Mouse (Mus musculus) cerebellum, postnatal 4 days (tissue): Measurements from ENCODE around the gene Mast4.

Experiments
- DNase-seq, 2 experiments: peaks; one replicate each; pipeline ENCODE4 v3.0.0; 2022; ENCODE audit warnings: low spot score in 2 of 2, mixed read lengths in 1 of 2

The Mast4 gene

GRCm38 (mm10) chr13:102889537-102889936, 444.8 kb downstream of the Mast4 start:
- DNase-seq = no peak

DNA sequence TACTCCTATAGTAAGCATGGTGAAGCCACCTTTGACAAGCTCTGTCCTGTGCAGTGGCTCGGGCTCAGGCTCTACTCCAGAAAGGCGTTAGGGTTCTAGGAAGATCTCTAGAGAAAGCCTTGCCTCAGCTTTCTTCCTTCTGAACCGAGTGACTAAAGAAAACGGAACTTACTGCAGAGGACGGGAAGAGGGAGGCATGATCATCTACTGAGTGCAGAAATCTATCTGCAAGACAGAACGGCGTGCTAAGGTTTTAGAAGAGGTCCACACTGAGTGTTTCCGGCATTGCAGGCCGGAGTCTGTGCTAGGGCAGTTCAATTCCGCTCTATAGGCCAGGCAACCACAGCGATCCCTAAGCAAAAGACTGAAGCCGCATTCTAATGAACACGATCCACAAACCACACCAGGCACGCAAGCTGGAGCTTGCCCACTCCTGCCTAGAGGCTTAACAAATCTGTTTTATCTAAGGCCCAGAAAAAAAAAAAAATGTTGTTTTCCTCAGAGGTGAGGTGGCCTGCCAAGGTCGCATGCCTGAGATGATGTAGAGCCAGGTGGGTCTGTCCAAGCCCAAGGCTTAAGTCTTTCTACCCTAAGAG, 445.3 kb downstream of the Mast4 start:
- no peak for DNase-seq

GRCm38 (mm10) chr13:102888211-102888610, 446.1 kb downstream of the Mast4 start:
- no peak for DNase-seq

- DNase-seq = no peak
These were observed 446.8 kb downstream of the Mast4 start for GRCm38 (mm10) chr13:102887534-102887933.

DNA sequence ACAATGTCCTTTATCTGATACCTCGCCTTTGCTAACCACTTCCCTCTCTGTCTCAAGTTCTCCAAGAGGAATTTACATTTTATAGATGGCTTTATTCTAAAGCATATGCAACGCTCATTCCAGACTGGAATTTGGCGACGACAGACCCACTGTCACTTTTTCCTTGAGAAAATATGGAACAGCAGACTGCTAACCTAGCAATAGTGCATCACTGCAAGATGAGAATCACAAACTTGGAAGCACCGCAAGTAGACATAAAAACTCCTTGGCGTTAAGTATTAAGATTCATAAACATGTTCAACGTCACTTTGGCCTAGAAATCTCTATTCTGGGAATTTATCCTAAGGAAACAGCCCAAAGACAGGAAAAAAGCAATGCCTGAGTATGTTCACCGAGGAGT, 447.5 kb downstream of the Mast4 start:
- DNase-seq = no peak

GRCm38 (mm10) chr13:102886147-102886546, 448.1 kb downstream of the Mast4 start:
- DNase-seq = no peak

DNA sequence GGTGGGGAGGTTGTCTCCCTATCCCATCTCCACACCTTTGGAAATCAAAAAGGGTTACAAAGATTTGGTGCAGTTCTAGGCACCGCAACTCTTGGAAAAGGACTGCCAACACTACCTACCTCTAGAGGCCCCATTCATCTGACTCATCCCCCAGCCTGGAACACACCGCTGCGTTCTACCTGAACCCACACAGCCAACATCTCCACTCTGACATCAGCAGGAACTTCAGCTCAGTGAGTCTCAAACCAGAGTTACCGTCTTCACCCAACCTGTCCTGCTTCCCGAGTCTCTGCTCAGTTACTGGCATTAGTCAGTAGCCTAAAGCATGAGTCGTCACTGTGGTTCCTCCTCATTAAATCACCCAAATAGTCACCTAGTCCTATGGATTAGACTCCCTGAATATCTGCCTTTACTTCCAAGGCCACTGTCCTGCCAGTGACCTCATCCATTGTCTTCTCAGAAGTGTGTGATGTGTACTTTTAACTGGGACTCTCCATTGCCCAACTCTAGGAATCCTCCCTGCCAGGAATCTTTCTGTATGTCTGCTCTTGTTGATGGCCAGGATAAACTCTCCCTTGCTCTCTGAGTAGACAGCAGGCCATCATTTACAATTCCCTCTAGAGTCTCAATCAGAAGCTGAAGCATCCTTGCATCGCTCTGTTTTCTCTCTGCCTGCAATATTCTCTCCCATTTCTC, 453.8 kb downstream of the Mast4 start:
- DNase-seq = no peak

DNA sequence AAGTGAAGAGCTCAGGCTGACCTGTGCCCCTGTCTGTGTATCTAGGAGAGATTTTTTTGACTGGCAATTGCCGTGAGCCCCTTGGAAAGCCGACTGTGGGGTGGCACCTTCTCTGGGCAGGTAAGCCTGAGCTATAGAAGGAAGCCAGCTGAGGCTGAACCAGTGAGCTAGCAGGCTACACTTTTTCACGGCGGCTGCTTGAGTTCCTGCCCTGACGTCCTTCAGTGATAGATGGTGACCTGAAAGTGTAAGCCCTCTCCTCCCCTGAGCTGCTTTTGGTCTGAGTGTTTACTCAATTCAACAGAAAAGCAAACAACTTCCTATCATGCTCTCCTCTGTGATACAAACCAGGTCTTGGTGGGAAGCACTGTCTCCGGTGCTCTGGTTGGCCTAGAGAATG, 455.7 kb downstream of the Mast4 start:
- no peak for DNase-seq

GRCm38 (mm10) chr13:102877766-102878325, 456.5 kb downstream of the Mast4 start:
- no peak for DNase-seq

GRCm38 (mm10) chr13:102877154-102877553, 457.1 kb downstream of the Mast4 start:
- DNase-seq = no peak

GRCm38 (mm10) chr13:102875520-102875919, 458.8 kb downstream of the Mast4 start:
- no peak for DNase-seq

DNA sequence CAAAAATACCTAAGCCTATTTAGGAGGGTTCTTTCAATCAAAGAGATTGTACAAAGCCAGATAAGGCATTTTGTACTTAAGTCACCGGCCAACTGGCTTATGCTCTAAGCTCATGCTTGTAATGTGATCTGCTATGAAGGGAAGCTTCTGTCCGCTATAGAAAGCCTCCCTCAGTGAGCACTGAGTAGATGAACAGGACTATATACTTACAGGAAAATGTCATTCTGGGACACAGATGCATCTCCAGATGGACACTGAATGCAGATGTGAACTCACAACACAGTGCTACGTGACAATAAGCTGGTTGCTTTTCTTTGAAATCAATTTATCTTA, 459.2 kb downstream of the Mast4 start:
- no peak for DNase-seq

DNA sequence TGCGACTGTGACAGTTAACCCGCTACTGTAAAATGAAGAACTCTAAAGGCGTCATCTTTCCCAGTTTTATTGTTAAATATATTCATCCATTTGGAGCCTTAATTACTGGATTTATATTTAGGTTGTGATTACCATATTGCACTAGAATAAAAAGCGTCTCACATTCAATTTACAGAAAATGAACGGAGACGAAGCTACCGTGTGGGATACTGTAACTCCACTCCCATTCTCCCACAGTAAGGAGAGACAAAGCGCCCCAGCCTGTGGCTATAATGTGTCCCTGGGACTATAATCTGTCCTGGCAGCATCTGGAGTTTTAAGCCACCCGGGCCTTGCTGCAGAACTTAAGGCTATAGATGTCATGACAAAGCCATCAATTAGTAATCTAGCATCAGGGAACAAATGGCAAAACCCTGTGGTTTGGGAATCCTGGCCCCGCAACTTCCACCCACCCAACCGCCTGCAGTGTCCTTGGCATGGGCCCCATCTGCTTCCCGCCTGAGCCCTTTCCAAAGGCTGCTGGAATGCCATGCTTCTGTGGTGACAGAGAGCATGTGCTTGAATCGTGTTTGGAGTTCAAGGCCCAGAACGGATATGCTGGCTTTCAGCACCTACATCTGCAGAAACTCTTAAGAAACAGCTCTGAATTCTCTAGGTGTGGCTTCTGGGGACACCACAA, 459.7 kb downstream of the Mast4 start:
- peak in 1 of 2 experiments; percentile 39 for DNase-seq

GRCm38 (mm10) chr13:102873412-102874016, 460.8 kb downstream of the Mast4 start:
- no peak for DNase-seq

- DNase-seq = no peak
These were observed 462.8 kb downstream of the Mast4 start for GRCm38 (mm10) chr13:102871380-102872104.

- DNase-seq = no peak
These were observed 464.8 kb downstream of the Mast4 start for GRCm38 (mm10) chr13:102869541-102869940.

GRCm38 (mm10) chr13:102866816-102867215, 467.5 kb downstream of the Mast4 start:
- no peak for DNase-seq

DNA sequence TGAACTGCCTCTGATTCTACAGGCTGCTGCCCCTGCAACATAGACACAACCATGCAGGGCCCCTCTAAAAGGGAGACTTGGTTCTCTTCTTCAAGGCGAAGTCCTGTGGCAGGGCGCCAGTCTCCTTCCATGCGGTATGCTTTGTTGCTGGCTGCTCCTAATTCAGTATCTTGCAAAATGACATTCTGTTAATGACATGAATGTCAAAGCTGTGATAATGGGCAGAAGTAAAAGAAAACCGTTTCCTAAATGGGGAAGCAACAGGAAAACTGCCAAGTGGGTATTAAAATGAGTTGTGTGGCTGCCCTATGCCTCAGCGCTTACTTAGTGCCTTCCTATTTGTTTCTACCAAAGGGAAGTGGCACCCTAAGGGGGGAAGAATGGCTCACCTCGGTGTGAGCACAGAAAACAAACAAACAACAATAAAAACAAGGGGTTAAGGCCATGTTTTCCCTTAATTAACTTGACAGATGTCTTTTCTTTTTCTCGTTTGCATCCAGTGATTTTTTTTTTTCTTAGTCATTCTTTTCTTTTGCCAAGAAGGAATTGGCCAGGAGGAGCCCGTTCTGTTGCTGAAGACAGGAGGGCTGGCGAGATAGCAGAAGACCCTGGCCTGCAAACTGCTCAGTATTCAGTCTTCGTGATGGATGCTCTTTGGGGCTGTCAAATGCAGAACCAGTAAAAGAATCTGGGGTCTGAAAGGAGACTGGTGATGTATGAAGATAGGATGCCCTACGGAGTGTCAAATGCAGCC, 468.1 kb downstream of the Mast4 start:
- peak in 1 of 2 experiments; percentile 32 for DNase-seq

GRCm38 (mm10) chr13:102865494-102865893, 468.8 kb downstream of the Mast4 start:
- no peak for DNase-seq

DNA sequence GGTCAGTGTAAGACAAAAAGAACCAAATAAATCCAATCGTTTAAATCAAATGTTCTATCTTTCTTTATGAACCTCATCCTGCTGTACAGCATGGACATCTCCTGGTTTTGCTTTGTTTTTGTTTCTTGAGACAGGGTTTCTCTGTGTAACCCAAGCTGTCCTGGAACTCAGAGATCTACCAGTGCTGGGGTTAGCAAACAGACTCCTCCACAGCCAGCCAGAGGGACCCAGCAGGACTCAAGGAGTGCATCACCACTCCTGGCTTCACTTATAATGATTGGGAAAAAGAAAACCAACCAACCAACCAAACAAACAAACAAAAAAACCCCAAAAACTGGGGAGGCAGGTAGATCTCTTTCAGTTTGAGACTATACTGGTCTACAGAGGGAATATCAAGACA, 469.5 kb downstream of the Mast4 start:
- DNase-seq = no peak

DNA sequence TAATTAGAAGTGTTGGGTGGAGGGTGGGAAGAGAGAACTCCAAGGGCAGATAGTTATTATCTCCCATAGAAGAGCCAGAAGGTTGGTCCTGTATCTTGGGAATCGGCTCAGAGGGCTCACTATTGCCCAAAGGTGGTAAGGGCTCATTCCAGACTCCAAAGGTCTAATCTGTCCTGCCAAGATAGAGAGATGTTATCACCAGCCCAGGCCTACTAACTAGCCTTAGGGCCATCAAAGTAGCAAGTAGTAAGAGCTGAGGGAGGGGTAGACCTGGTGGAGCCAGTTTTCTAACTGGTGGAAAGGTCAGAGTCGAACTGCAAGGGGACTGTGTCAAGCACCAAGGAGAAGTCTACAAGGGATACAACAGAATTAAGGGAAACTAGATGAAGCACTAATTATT, 470.2 kb downstream of the Mast4 start:
- no peak for DNase-seq
